Mouse (Mus musculus): ENCODE measurements around the gene Atrx.

The Atrx gene

DNA sequence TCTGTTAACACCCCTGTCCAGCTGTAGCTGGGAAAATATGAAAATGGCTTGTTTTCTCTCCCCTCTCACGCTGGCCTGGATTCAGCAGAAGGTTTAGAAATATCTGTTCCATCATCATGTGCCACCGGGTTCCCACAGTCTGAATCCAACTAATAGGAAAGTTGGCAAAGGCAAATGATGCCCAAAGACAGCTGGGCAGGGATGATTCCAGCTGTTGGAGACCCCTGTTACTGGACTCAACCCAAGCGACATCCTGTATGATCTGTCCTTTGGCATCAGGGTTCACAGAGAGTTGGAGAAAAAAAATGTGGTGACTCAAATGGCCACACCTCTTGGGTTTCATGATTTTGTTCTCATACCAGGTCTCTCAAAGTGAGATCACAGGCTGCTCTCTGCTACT lies 161.3 kb downstream of the Atrx start:
- in situ Hi-C loops (cut with MseI, MboI) = no loop called here

DNA sequence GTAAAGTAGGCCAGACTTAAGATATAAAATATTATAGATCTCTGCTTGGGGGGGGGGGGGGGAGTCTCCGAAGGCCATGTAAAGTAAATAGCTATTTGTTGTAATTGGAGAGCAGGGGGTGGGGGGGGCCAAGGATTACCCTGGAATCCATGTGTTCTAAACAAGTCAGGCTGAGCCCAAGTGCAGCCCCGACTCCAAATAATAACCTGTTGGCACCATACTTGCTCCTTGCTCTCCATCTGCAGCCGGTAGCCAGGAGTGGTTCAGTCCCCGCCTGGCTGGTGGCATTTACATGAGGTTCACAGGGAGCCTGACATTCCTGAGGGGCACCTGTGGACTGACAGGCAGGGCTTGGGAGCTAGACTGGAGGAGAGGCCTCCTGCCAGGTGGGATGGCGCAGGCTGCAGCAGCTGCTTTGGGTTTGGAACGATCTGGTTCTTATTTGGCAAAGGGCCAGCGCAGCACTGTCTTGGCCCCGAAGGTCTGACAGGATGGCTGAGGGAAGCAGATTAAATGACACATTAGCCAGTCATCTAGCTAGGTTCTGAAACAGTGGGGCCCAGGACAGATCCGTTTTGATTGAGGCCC lies 161.9 kb downstream of the Atrx start:
- in situ Hi-C loops (cut with MseI, MboI) = no loop called here

DNA sequence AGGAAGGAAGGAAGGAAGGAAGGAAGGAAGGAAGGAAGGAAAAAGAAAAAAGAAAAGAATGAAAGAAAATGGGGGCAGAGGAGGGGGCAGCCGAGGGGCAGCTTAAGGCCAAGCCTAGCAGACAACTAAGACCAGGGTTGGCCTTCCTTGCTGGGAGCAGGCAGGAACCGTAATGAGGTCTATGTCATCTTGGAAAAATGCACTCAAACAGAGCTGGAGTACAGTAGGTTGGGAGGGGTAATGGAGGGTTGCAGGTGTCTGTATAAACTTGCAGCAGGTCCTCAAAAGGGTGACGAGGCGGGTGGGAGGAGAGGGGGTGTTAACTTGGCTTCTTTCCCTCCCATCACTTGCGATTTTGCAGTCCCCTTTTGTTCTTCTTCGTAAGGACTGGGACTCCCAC lies 163.2 kb downstream of the Atrx start:
- in situ Hi-C loops (cut with MseI, MboI) = no loop called here

DNA sequence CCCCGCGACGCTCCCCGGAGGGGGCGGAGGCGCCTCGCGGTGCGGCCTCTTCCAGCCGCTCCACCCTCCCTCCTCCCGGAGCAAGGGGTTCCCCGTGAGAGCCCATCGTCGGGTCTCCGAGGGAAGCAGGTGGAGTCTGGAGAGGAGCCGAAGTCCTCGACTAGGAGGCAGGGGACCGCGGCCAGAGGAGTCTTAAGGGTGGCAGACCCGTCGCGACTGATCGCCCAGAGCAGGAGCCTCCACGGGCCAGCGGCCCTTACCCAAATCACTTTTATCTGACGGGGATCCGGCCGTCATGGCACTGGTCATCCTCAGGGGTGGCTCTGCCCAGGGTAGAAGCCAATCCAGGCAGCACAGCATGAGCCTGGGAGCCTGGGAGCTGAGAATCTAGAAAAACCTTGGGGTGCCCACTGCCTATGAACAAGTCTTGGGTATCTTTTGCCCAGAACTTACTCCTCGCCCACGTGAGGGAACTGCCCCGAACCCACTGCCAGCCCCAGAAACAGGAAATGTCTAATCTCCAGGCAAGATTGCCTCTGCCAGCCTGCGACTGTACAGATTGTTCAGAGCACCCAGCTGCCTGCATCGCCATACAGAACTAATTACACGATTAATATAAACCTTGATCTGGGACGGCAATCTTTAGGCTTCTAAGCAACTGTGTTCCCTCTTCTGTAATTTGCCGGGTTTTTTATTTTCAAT lies 164.0 kb downstream of the Atrx start:
- in situ Hi-C loops (cut with MseI, MboI) = no loop called here

DNA sequence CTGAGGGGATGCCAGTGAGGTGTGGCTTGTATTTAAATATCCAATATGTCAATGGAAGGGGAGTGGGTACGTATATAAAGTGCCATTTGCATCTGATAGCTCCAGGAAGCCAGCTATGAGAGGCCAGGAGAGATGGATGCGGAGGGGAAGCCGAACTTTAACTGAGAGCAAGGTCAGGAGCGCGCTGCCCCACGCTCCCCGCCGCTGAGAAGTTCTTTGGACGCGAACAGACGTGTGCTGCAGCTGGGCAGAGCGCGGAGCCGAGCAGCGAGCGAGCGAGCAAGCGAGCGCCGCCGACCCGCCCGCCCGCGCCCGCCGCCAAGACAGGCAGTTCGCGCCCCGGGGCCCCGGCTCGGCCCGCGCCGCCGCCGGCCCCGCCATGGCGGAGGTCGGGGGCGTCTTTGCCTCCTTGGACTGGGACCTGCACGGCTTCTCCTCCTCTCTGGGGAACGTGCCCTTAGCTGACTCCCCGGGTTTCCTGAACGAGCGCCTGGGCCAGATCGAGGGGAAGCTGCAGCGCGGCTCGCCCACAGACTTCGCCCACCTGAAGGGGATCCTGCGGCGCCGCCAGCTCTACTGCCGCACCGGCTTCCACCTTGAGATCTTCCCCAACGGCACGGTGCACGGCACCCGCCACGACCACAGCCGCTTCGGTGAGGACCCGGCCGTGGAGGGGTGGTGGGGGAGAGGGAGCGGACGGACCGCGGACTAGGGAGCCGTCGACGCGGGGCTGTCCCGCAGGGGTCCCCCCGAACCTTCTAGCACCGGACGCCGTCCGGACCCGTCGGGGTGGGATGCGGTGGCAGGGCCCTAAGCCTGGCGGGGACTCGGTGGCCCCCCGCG lies 164.8 kb downstream of the Atrx start, which contains the start of gene Fgf16:
TSS of gene Fgf16 (plus strand) at position 118 of the 843 bp plus-strand sequence.
- in situ Hi-C loops (cut with MseI, MboI) = no loop called here

DNA sequence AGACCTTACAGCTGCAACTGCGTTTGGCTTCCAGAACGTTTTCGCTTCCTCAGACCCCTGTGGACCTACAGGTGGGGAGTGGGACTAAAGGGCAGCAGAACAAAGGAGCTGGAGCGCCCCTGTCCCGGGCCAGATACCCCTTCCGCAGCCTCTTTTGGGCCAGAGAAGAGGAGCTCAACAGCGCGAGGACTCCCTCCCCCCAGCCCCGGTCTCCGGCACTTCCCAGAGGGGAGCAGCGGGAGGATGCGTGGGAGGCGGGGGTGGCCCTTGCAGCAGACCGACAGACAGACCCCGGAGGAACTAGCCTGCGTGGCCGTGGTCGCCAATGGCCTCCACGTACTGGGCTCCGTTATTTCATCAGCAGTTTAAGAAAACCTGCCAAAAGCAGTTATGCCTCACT lies 165.6 kb downstream of the Atrx start:
- in situ Hi-C loops (cut with MseI, MboI) = no loop called here

DNA sequence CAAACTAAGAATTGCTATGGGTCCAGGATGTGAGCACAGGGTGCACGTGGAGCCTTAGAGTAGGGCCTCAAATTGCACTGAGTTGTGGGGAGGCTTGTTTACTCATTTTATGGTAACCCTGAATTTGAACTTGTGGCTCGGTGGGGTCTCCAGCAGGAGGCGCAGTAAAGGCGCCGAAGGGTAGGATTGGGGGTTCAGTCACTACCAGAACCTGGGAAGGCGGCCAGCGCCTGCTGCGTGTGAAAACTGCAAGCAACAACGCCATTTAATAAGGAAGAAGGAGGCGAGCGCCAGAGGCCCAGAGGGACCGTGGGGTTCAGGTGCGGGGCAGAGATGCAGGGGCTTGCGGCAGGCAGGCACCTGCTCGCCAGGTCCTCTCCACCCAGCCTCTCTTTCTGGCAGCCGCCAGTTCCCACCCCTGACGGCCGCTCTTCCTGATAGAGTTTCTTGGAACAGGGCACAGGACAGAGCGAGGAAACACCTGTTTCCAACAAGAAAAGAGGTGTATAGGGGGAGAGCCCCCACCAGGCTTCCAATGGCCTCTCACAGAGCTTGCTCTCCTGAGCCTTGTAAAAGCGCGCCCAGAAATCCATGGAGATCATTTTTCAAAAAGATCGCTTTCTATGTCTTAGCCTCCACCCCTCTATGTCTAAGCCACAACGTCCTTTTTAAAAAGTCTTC lies 166.2 kb downstream of the Atrx start:
- in situ Hi-C loops (cut with MseI, MboI) = no loop called here
